Mouse (Mus musculus) ES-Bruce4 (cell line): Measurements from ENCODE around the gene E130218I03Rik.

Experiments used
- CTCF ChIP-seq: IDR thresholded peaks from one replicate; pipeline ENCODE4 v1.8.1; 2011; ENCODE audit warnings: low read depth, low read length
- EP300 ChIP-seq: IDR thresholded peaks from 2 replicates; pipeline ENCODE4 v1.6.1; 2011; ENCODE audit warnings: low read depth, low read length; ENCODE audit not compliant: insufficient read depth
- POLR2A ChIP-seq: IDR thresholded peaks from one replicate; pipeline ENCODE4 v1.8.1; 2011; ENCODE audit warnings: low read length; ENCODE audit not compliant: insufficient read depth

DNA sequence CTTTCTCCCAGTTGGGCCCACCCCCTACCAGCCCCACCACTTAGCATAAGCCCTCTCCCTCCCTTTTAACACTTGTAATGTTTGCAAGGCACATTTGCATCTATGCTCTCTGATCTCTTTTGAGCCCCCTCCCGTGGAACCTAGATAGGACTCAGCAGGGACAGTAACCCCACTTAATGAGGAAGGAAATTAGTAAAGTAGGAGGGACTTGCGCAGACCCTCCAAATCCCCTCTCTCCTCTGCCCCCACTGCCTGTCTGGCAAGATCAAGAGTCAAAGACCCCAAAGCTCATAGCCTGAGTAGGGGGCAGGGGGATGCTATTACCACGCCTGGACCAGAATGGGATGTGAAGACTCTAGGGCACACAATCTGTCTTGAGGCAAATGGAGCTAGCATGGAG, 11.4 kb downstream of the E130218I03Rik start:
- TF ChIP-seq CTCF (no peak), POLR2A (no peak), EP300 (no peak)
